Mouse (Mus musculus): ENCODE results near the gene Opcml. TPM values are rescaled to one million over a fixed set of nuclear protein-coding genes. Genes with fewer than 3 reads are reported as not detected.

Gene Opcml
- polyA plus RNA-seq, 1 experiment from 2014 or later, result 0.97 TPM

- H3K4me3 ChIP-seq (replicated peaks; ENCODE audit: low read depth, low read length), result peak overlapping the region; percentile 44
- no peaks in the 10 kb centered on the region for H3K36me3 ChIP-seq (ENCODE audit: insufficient read depth, low read length)
- ATAC-seq (replicated peaks; ENCODE audit: low FRiP score, low read depth), result peak; percentile 46; the same call in 1 of the 2 replicates
- H3K9ac ChIP-seq (ENCODE audit: low read depth, low read length), result peak overlapping the region; percentile 13; the same call in 1 of the 2 replicates
- H3K4me2 ChIP-seq (ENCODE audit: low read length), result peak overlapping the region; percentile 96
- peaks cover 6% of the 10 kb centered on the region; the same call in 1 of the 2 replicates for H3K4me1 ChIP-seq (replicated peaks; ENCODE audit: insufficient read depth, low read length)
- TF ChIP-seq CTCF (IDR thresholded peaks at IDR 0.05; ENCODE audit: low read depth), result no peak
- under 1% methylated on average over 56 of the region's 56 CpGs for WGBS
- DNase-seq (ENCODE audit: low spot score), result peak; percentile 25
- no peaks in the 10 kb centered on the region for H3K9me3 ChIP-seq (replicated peaks; ENCODE audit: low read length)
- peaks cover 13% of the 10 kb centered on the region; the same call in 1 of the 2 replicates for H3K27me3 ChIP-seq (ENCODE audit: insufficient read depth, low read length)
- H3K27ac ChIP-seq, result no peak overlapping the region
Observed at GRCm38 (mm10) chr9:28402770-28403650, 612.4 kb downstream of the Opcml start.

GRCm38 (mm10) chr9:28403831-28404562, 613.4 kb downstream of the Opcml start:
- DNase-seq (ENCODE audit: low spot score) (peak; percentile 42), ATAC-seq (replicated peaks; ENCODE audit: low FRiP score, low read depth) (peak; percentile 36; the same call in 1 of the 2 replicates)
- peaks cover 13% of the 10 kb centered on the region; the same call in 1 of the 2 replicates for H3K27me3 ChIP-seq (ENCODE audit: insufficient read depth, low read length)
- no peak overlapping the region for H3K9ac ChIP-seq (ENCODE audit: low read depth, low read length)
- H3K4me1 ChIP-seq (replicated peaks; ENCODE audit: insufficient read depth, low read length), result peaks cover 6% of the 10 kb centered on the region; the same call in 1 of the 2 replicates
- H3K4me2 ChIP-seq (ENCODE audit: low read length), result peak overlapping the region; percentile 96
- peak overlapping the region; percentile 44 for H3K4me3 ChIP-seq (replicated peaks; ENCODE audit: low read depth, low read length)
- H3K9me3 ChIP-seq (replicated peaks; ENCODE audit: low read length), result no peaks in the 10 kb centered on the region
- no peak overlapping the region for H3K27ac ChIP-seq
- TF ChIP-seq CTCF (IDR thresholded peaks at IDR 0.05; ENCODE audit: low read depth), result peak; percentile 63
- no peaks in the 10 kb centered on the region for H3K36me3 ChIP-seq (ENCODE audit: insufficient read depth, low read length)
- WGBS, result 4% methylated on average over 30 of the region's 30 CpGs

GRCm38 (mm10) chr9:28404616-28405015, 614.0 kb downstream of the Opcml start:
- Histone ChIP-seq H3K4me1 (replicated peaks; ENCODE audit: insufficient read depth, low read length) (peaks cover 6% of the 10 kb centered on the region; the same call in 1 of the 2 replicates), H3K4me2 (ENCODE audit: low read length) (peak overlapping the region; percentile 96; the same call in 1 of the 2 replicates), H3K27ac (no peak overlapping the region), H3K9ac (ENCODE audit: low read depth, low read length) (no peak overlapping the region), H3K4me3 (replicated peaks; ENCODE audit: low read depth, low read length) (0 out of 2 replicates have a peak overlapping the region, but pooled peaks have one; percentile 44), H3K36me3 (ENCODE audit: insufficient read depth, low read length) (no peaks in the 10 kb centered on the region), H3K9me3 (replicated peaks; ENCODE audit: low read length) (no peaks in the 10 kb centered on the region), H3K27me3 (ENCODE audit: insufficient read depth, low read length) (peaks cover 13% of the 10 kb centered on the region; the same call in 1 of the 2 replicates)
- 73% methylated on average over 8 of the region's 8 CpGs for WGBS
- ATAC-seq (replicated peaks; ENCODE audit: low FRiP score, low read depth) (no peak), DNase-seq (ENCODE audit: low spot score) (no peak)
- no peak for TF ChIP-seq CTCF (IDR thresholded peaks at IDR 0.05; ENCODE audit: low read depth)

- Histone ChIP-seq H3K27ac (no peak overlapping the region), H3K9ac (ENCODE audit: low read depth, low read length) (no peak overlapping the region), H3K9me3 (replicated peaks; ENCODE audit: low read length) (no peaks in the 10 kb centered on the region), H3K27me3 (ENCODE audit: insufficient read depth, low read length) (peaks cover 13% of the 10 kb centered on the region; the same call in 1 of the 2 replicates), H3K36me3 (ENCODE audit: insufficient read depth, low read length) (no peaks in the 10 kb centered on the region), H3K4me2 (ENCODE audit: low read length) (no peak overlapping the region), H3K4me3 (replicated peaks; ENCODE audit: low read depth, low read length) (no peak overlapping the region), H3K4me1 (replicated peaks; ENCODE audit: insufficient read depth, low read length) (peaks cover 6% of the 10 kb centered on the region; the same call in 1 of the 2 replicates)
- 0% methylated on average over 1 of the region's 1 CpGs for WGBS
- DNase-seq (ENCODE audit: low spot score) (peak; percentile 76), ATAC-seq (replicated peaks; ENCODE audit: low FRiP score, low read depth) (no peak)
- peak; percentile 85 for TF ChIP-seq CTCF (IDR thresholded peaks at IDR 0.05; ENCODE audit: low read depth)
Observed at GRCm38 (mm10) chr9:28405816-28406215, 615.2 kb downstream of the Opcml start.

- H3K36me3 ChIP-seq (ENCODE audit: insufficient read depth, low read length), result no peaks in the 10 kb centered on the region
- 78% methylated on average over 5 of the region's 5 CpGs for WGBS
Observed at GRCm38 (mm10) chr9:28420808-28421207, 630.2 kb downstream of the Opcml start.

GRCm38 (mm10) chr9:28423407-28423806, 632.8 kb downstream of the Opcml start:
- H3K4me2 ChIP-seq (ENCODE audit: low read length), result no peak overlapping the region
- 60% methylated on average over 12 of the region's 12 CpGs for WGBS

More at GRCm38 (mm10) chr9:28420808-28421207, 630.2 kb downstream of the Opcml start:
- DNase-seq (ENCODE audit: low spot score), result no peak
- Histone ChIP-seq H3K27ac (no peak overlapping the region), H3K9me3 (replicated peaks; ENCODE audit: low read length) (no peaks in the 10 kb centered on the region), H3K9ac (ENCODE audit: low read depth, low read length) (no peak overlapping the region), H3K4me1 (replicated peaks; ENCODE audit: insufficient read depth, low read length) (no peaks in the 10 kb centered on the region), H3K4me2 (ENCODE audit: low read length) (no peak overlapping the region), H3K4me3 (replicated peaks; ENCODE audit: low read depth, low read length) (no peak overlapping the region), H3K27me3 (ENCODE audit: insufficient read depth, low read length) (no peaks in the 10 kb centered on the region)
- ATAC-seq (replicated peaks; ENCODE audit: low FRiP score, low read depth), result no peak
- TF ChIP-seq CTCF (IDR thresholded peaks at IDR 0.05; ENCODE audit: low read depth), result no peak

More at GRCm38 (mm10) chr9:28423407-28423806, 632.8 kb downstream of the Opcml start:
- H3K9ac ChIP-seq (ENCODE audit: low read depth, low read length), result no peak overlapping the region
- no peak for DNase-seq (ENCODE audit: low spot score)
- H3K36me3 ChIP-seq (ENCODE audit: insufficient read depth, low read length), result no peaks in the 10 kb centered on the region
- no peak for ATAC-seq (replicated peaks; ENCODE audit: low FRiP score, low read depth)
- H3K9me3 ChIP-seq (replicated peaks; ENCODE audit: low read length), result no peaks in the 10 kb centered on the region
- H3K4me1 ChIP-seq (replicated peaks; ENCODE audit: insufficient read depth, low read length), result no peaks in the 10 kb centered on the region
- H3K27me3 ChIP-seq (ENCODE audit: insufficient read depth, low read length), result no peaks in the 10 kb centered on the region
- no peak for TF ChIP-seq CTCF (IDR thresholded peaks at IDR 0.05; ENCODE audit: low read depth)
- no peak overlapping the region for H3K27ac ChIP-seq
- H3K4me3 ChIP-seq (replicated peaks; ENCODE audit: low read depth, low read length), result no peak overlapping the region

All from kidney, postnatal 0 days (tissue).